Mouse (Mus musculus) CH12.LX (cell line): Measurements from ENCODE around the gene Tnik. TPM values are rescaled to one million over a fixed set of nuclear protein-coding genes. Genes with fewer than 3 reads are reported as not detected.

Experiments used
- DNase-seq: peaks from one replicate; pipeline ENCODE4 v3.0.0-alpha.2; 2013; ENCODE audit errors: extremely low read depth
- H3K27ac ChIP-seq: 2 replicates; pipeline ENCODE4 v1.5.1; 2012; ENCODE audit warnings: low read depth, mild to moderate bottlenecking, control low read depth, moderate library complexity; ENCODE audit not compliant: insufficient read depth
- H3K27me3 ChIP-seq: replicated peaks from 2 replicates; pipeline ENCODE3; 2012; ENCODE audit warnings: inconsistent platforms
- H3K36me3 ChIP-seq, 2 experiments: replicated peaks in 1 of 2; 2 replicates each; pipeline versions ENCODE3 to v1.6.1; 2012; ENCODE audit warnings: inconsistent platforms in 1 of 2, low read length in 1 of 2, mild to moderate bottlenecking in 1 of 2, mixed read lengths in 1 of 2, moderate library complexity in 1 of 2; ENCODE audit not compliant: control insufficient read depth in 1 of 2, insufficient read depth in 1 of 2
- H3K4me1 ChIP-seq, 2 experiments: 2 replicates each; pipeline ENCODE4 v1.6.1; 2012; ENCODE audit warnings: inconsistent platforms in 1 of 2, moderate library complexity in 1 of 2; ENCODE audit not compliant: insufficient read depth in 2 of 2, control insufficient read depth in 1 of 2
- H3K4me2 ChIP-seq: 2 replicates; pipeline ENCODE4 v1.6.1; 2012; ENCODE audit warnings: low read depth, mild to moderate bottlenecking, control low read depth; ENCODE audit not compliant: poor library complexity, insufficient read depth, severe bottlenecking
- H3K4me3 ChIP-seq, 3 experiments: fragments of 150-350 bp in 1 of 3; sonication (generic) in 1 of 3; replicated peaks in 1 of 3; 2 replicates each; pipeline versions ENCODE3 to v1.5.1; 2011 to 2012; ENCODE audit warnings: low read depth in 2 of 3, low read length in 2 of 3, mild to moderate bottlenecking in 2 of 3, moderate library complexity in 2 of 3, control low read depth in 1 of 3, improper control_type of control experiment in 1 of 3, inconsistent platforms in 1 of 3, mixed read lengths in 1 of 3; ENCODE audit not compliant: poor library complexity in 1 of 3
- H3K79me2 ChIP-seq: replicated peaks from 2 replicates; pipeline ENCODE4 v1.6.1; 2012; ENCODE audit warnings: mild to moderate bottlenecking, moderate library complexity; ENCODE audit not compliant: control insufficient read depth, poor library complexity, insufficient read depth, severe bottlenecking; ENCODE audit errors: extremely low read depth
- H3K9ac ChIP-seq: 2 replicates; pipeline ENCODE4 v1.6.1; 2012; ENCODE audit warnings: low read depth, mild to moderate bottlenecking, control low read depth, moderate library complexity; ENCODE audit not compliant: insufficient read depth
- H3K9me3 ChIP-seq: replicated peaks from 2 replicates; pipeline ENCODE3; 2012; ENCODE audit warnings: low read length, inconsistent platforms, mixed read lengths
- CTCF ChIP-seq, 2 experiments: IDR thresholded peaks in 1 of 2; conservative IDR thresholded peaks in 1 of 2; 2 replicates each; pipeline ENCODE4 v1.5.1; 2011 to 2012; ENCODE audit warnings: low read depth in 2 of 2, low read length in 2 of 2, improper control_type of control experiment in 1 of 2, inconsistent platforms in 1 of 2, mild to moderate bottlenecking in 1 of 2, moderate library complexity in 1 of 2
- ELF1 ChIP-seq: IDR thresholded peaks from 2 replicates; pipeline ENCODE4 v1.6.1; 2014; ENCODE audit warnings: low read depth, mild to moderate bottlenecking, inconsistent platforms, low read length, improper control_type of control experiment
- ETS1 ChIP-seq: conservative IDR thresholded peaks from 2 replicates; pipeline ENCODE4 v1.6.1; 2012; ENCODE audit warnings: low read depth, mild to moderate bottlenecking, inconsistent platforms, low read length, improper control_type of control experiment, moderate library complexity
- GABPA ChIP-seq: IDR thresholded peaks from 2 replicates; pipeline ENCODE4 v1.6.1; 2012; ENCODE audit warnings: low read depth, low read length, improper control_type of control experiment, inconsistent platforms; ENCODE audit not compliant: insufficient replicate concordance
- JUN ChIP-seq: IDR thresholded peaks from 2 replicates; pipeline ENCODE4 v1.6.1; 2011; ENCODE audit warnings: low read depth, mild to moderate bottlenecking, low read length, improper control_type of control experiment, moderate library complexity; ENCODE audit not compliant: insufficient read depth
- MAFK ChIP-seq: IDR thresholded peaks from 2 replicates; pipeline ENCODE4 v1.6.1; 2011; ENCODE audit warnings: low read length, improper control_type of control experiment; ENCODE audit not compliant: insufficient replicate concordance
- MAX ChIP-seq: IDR thresholded peaks from 2 replicates; pipeline ENCODE4 v1.6.1; 2011; ENCODE audit warnings: low read length, improper control_type of control experiment
- MAZ ChIP-seq: IDR thresholded peaks from 2 replicates; pipeline ENCODE4 v1.6.1; 2012; ENCODE audit warnings: low read depth, mild to moderate bottlenecking, inconsistent platforms, low read length, improper control_type of control experiment, moderate library complexity
- MYC ChIP-seq: IDR thresholded peaks from 2 replicates; pipeline ENCODE4 v1.6.1; 2011; ENCODE audit warnings: low read depth, mild to moderate bottlenecking, improper control_type of control experiment, low read length
- NRF1 ChIP-seq: IDR thresholded peaks from 2 replicates; pipeline ENCODE4 v1.6.1; 2014; ENCODE audit warnings: low read depth, mild to moderate bottlenecking, inconsistent platforms, low read length, improper control_type of control experiment, moderate library complexity
- POLR2A ChIP-seq: IDR thresholded peaks from 2 replicates; pipeline ENCODE4 v1.6.1; 2011; ENCODE audit warnings: low read depth, mild to moderate bottlenecking, improper control_type of control experiment, low read length
- POLR2AphosphoS2 ChIP-seq: IDR thresholded peaks from 2 replicates; pipeline ENCODE4 v1.6.1; 2011; ENCODE audit warnings: low read depth, low read length, improper control_type of control experiment
- RCOR1 ChIP-seq: conservative IDR thresholded peaks from 2 replicates; pipeline ENCODE4 v1.6.1; 2012; ENCODE audit warnings: low read depth, mild to moderate bottlenecking, inconsistent platforms, low read length, improper control_type of control experiment
- SMC3 ChIP-seq: IDR thresholded peaks from 2 replicates; pipeline ENCODE4 v1.6.1; 2011; ENCODE audit warnings: low read depth, low read length, improper control_type of control experiment
- UBTF ChIP-seq: IDR thresholded peaks from 2 replicates; pipeline ENCODE4 v1.6.1; 2012; ENCODE audit warnings: low read depth, mild to moderate bottlenecking, inconsistent platforms, low read length, improper control_type of control experiment, moderate library complexity
- USF2 ChIP-seq: conservative IDR thresholded peaks from 2 replicates; pipeline ENCODE4 v1.6.1; 2011; ENCODE audit warnings: low read depth, low read length, improper control_type of control experiment
- ZNF384 ChIP-seq: IDR thresholded peaks from 2 replicates; pipeline ENCODE4 v1.6.1; 2012; ENCODE audit warnings: low read depth, low read length, improper control_type of control experiment, inconsistent platforms
- dilution Hi-C: fragments of 300-500 bp; cut with MboI; formaldehyde crosslinking; loops from 2 replicates; pipeline ENCODE4 v1.14.3; 2020; ENCODE audit warnings: low sequenced_read_pairs; ENCODE audit not compliant: extremely low pct_unique_long_range_greater_than_20kb, extremely low pct_ligation_motif_present
- in situ Hi-C: fragments of 300-500 bp; cut with MboI; formaldehyde crosslinking; loops from 3 replicates; pipeline ENCODE4 v1.14.3; 2019; ENCODE audit warnings: low sequenced_read_pairs, low pct_ligation_motif_present, low pct_unique_long_range_greater_than_20kb, mixed read lengths
- polyA plus RNA-seq: library from polyadenylated mRNA; unstranded; fragments of >175 nt; gene quantifications from 2 replicates; pipeline ENCODE4 v1.2.1, GENCODE M21; 2012; ENCODE audit warnings: low read depth; ENCODE audit not compliant: insufficient read length
- total RNA-seq, 2 experiments: library from RNA; depleted of rRNA; stranded (reverse); fragments of 300-350 nt in 1 of 2; fragments of >200 nt in 1 of 2; gene quantifications; 2 replicates each; pipeline ENCODE4 v1.2.3; 2012 to 2014

Gene Tnik
- total and polyA plus RNA-seq, 3 experiments, result 0.08 TPM; not detected in 2

GRCm38 (mm10) chr3:28652574-28652973 lies 389.6 kb downstream of the Tnik start:
- Histone ChIP-seq H3K4me3 (no peak overlapping the region), H3K4me2 (no peak overlapping the region), H3K27ac (no peak overlapping the region), H3K9me3 (peaks cover 69% of the 10 kb centered on the region), H3K4me1 (no peaks in the 10 kb centered on the region), H3K27me3 (no peaks in the 10 kb centered on the region), H3K9ac (no peak overlapping the region), H3K36me3 (no peaks in the 10 kb centered on the region), H3K79me2 (no peaks in the 10 kb centered on the region)
- no peak for TF ChIP-seq GABPA
- TF ChIP-seq MYC, result no peak
- TF ChIP-seq USF2, result no peak
- TF ChIP-seq ZNF384, result no peak
- no peak for TF ChIP-seq NRF1
- no peak for TF ChIP-seq POLR2AphosphoS2
- TF ChIP-seq MAFK, result no peak
- TF ChIP-seq MAX, result no peak
- TF ChIP-seq ETS1, result no peak
- TF ChIP-seq UBTF, result no peak
- TF ChIP-seq JUN, result no peak
- TF ChIP-seq POLR2A, result no peak
- in situ Hi-C loops (no loop called here), dilution Hi-C loops (no loop called here)
- no peak for DNase-seq

DNA sequence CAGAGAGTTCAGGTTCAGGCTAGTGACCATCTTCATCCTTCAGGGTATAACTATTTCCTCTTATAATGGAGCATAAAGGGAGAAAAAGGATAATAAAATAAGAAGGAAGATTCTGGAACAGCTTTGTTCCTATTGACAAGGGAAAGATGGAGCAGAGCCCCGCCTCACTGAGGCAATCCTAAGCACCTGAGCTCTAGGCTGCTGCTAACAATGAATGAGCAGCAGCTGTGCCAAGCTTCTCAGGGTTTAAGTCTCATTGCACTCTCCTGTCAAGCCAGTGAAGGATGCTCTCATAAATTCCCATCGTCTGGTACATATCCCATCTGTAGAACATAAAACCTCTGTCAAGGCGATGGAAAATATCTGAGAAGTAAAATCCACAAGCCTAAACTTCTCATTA lies 390.0 kb downstream of the Tnik start:
- no peak overlapping the region for H3K4me3 ChIP-seq
- H3K36me3 ChIP-seq, result no peaks in the 10 kb centered on the region
- H3K9ac ChIP-seq, result no peak overlapping the region
- peaks cover 70% of the 10 kb centered on the region for H3K9me3 ChIP-seq
- H3K4me1 ChIP-seq, result no peaks in the 10 kb centered on the region
- H3K27ac ChIP-seq, result no peak overlapping the region
- H3K79me2 ChIP-seq, result no peaks in the 10 kb centered on the region
- no peak for DNase-seq
- H3K4me2 ChIP-seq, result no peak overlapping the region
- no peaks in the 10 kb centered on the region for H3K27me3 ChIP-seq
- TF ChIP-seq MAZ, result no peak
- TF ChIP-seq POLR2A, result no peak
- TF ChIP-seq SMC3, result no peak
- no peak for TF ChIP-seq RCOR1
- TF ChIP-seq CTCF (conservative IDR thresholded peaks at IDR 0.05 in 1 of 2, IDR thresholded peaks at IDR 0.05 in 1 of 2; ENCODE audit: low read depth in 2 of 2, low read length in 2 of 2), result no peak
- TF ChIP-seq ETS1, result no peak
- no peak for TF ChIP-seq NRF1
- TF ChIP-seq ELF1, result no peak
- dilution Hi-C loops, result no loop called here
- in situ Hi-C loops, result no loop called here
